Mouse (Mus musculus) hindlimb bud, embryonic 11.5 days (tissue): Measurements from ENCODE around the gene Cryzl2.

Source experiments
- DNase-seq: peaks from one replicate; pipeline ENCODE4 v3.0.0-alpha.2; 2012; ENCODE audit warnings: low read depth, low spot score; ENCODE audit errors: extremely low spot score

Gene Cryzl2

GRCm38 (mm10) chr1:157472716-157473115, 14.3 kb downstream of the Cryzl2 start:
- DNase-seq = no peak

GRCm38 (mm10) chr1:157474865-157475264, 16.5 kb downstream of the Cryzl2 start:
- no peak for DNase-seq

GRCm38 (mm10) chr1:157476231-157476630, 17.9 kb downstream of the Cryzl2 start:
- no peak for DNase-seq

- no peak for DNase-seq
Observed at GRCm38 (mm10) chr1:157480090-157480489, 21.7 kb downstream of the Cryzl2 start.

- no peak for DNase-seq
Observed at GRCm38 (mm10) chr1:157480901-157481300, 22.5 kb downstream of the Cryzl2 start.

- no peak for DNase-seq
Observed at GRCm38 (mm10) chr1:157481666-157482065, 23.3 kb downstream of the Cryzl2 start.

GRCm38 (mm10) chr1:157484161-157484560, 25.8 kb downstream of the Cryzl2 start:
- no peak for DNase-seq

- no peak for DNase-seq
Observed at GRCm38 (mm10) chr1:157500657-157501056, 42.3 kb downstream of the Cryzl2 start.

- DNase-seq = no peak
Observed at GRCm38 (mm10) chr1:157501352-157501945, 43.1 kb downstream of the Cryzl2 start.

GRCm38 (mm10) chr1:157503071-157503470, 44.7 kb downstream of the Cryzl2 start:
- no peak for DNase-seq

GRCm38 (mm10) chr1:157506522-157506921, 48.1 kb downstream of the Cryzl2 start, which contains the start of gene Sec16b:
Gene Sec16b, plus strand, starts transcription at chr1:157506728.
- no peak for DNase-seq

- DNase-seq = no peak
Observed at GRCm38 (mm10) chr1:157506995-157507595, 48.7 kb downstream of the Cryzl2 start.

- no peak for DNase-seq
Observed at GRCm38 (mm10) chr1:157507814-157508213, 49.4 kb downstream of the Cryzl2 start.

GRCm38 (mm10) chr1:157512690-157513448, 54.5 kb downstream of the Cryzl2 start:
- DNase-seq = no peak

- no peak for DNase-seq
Observed at GRCm38 (mm10) chr1:157513559-157513958, 55.2 kb downstream of the Cryzl2 start.

- no peak for DNase-seq
Observed at GRCm38 (mm10) chr1:157514298-157514697, 55.9 kb downstream of the Cryzl2 start.

GRCm38 (mm10) chr1:157516838-157517808, 58.7 kb downstream of the Cryzl2 start:
- no peak for DNase-seq

- DNase-seq = no peak
Observed at GRCm38 (mm10) chr1:157518111-157518523, 59.7 kb downstream of the Cryzl2 start.

GRCm38 (mm10) chr1:157519396-157519795, 61.0 kb downstream of the Cryzl2 start:
- no peak for DNase-seq

- DNase-seq = no peak
Observed at GRCm38 (mm10) chr1:157522322-157522721, 63.9 kb downstream of the Cryzl2 start.

GRCm38 (mm10) chr1:157524775-157525174, 66.4 kb downstream of the Cryzl2 start:
- no peak for DNase-seq
